Mouse (Mus musculus): ENCODE measurements around the gene Me1. TPM values are rescaled to one million over a fixed set of nuclear protein-coding genes. Genes with fewer than 3 reads are reported as not detected.

The Me1 gene
- total RNA-seq, 2 experiments from 2014 or later, result 63.2 to 63.9 TPM

DNA sequence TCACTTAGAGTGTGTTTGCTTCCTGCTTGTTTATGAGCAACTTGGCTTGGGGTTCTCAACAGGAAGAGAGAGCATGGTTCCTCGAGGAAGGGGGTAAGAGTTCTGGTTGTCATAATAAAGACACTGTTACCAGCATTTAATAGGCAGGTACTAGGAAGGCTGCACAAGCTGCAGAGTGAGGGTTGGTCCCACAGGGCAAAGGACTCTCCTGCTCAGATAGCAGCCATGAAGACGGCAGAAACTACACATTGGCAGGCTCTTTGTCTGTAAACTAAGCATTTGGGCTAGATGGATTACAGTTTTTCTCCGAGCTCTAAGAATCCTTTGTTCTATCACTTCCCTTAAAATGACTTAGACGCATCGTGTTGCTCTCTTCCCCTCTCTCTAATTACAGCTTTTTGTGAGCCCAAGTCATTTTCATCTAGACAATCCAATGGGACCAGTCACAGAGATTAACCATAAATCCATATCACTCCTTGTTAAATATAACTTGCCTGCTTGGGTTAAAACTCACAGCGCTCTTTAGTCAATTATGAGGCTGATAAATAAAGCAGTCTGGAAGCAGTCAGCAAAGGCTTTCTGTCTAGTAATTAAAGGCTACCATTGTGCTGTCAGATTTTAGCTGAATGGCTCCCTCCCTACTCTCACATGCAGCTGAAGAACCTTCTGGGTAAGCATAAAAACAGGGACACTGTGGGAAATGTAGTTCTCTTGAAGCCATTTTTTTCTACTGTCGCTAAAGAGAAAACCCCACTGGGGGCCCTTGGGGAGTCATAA, 30.0 kb upstream of the Me1 start:
- Histone ChIP-seq H3K4me3 (no peak overlapping the region), H3K27ac (no peak overlapping the region)
- no peak for TF ChIP-seq CTCF (conservative IDR thresholded peaks at IDR 0.05)
- DNase-seq (ENCODE audit: low spot score in 2 of 2), result no peak

DNA sequence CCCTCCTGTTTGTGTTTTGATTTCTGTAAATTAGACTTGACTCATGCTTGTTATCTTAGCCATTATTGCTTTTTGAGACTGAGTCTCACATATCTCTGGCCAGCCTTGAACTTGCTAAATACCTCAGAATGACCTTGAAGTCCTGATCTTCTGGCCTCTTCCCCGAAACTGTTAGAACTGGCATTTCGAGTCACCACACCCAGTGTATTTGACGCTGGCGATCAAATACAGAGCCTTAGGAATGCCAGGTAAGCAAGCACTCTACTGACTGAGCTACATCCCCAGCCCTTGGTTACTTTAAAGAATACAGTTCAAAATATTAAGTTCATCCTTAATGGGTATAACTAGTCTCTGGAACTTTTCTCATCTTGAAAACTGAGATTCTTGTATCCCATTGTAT, 29.3 kb upstream of the Me1 start:
- Histone ChIP-seq H3K4me3 (no peak overlapping the region), H3K27ac (no peak overlapping the region)
- no peak for DNase-seq (ENCODE audit: low spot score in 2 of 2)
- TF ChIP-seq CTCF (conservative IDR thresholded peaks at IDR 0.05), result no peak

DNA sequence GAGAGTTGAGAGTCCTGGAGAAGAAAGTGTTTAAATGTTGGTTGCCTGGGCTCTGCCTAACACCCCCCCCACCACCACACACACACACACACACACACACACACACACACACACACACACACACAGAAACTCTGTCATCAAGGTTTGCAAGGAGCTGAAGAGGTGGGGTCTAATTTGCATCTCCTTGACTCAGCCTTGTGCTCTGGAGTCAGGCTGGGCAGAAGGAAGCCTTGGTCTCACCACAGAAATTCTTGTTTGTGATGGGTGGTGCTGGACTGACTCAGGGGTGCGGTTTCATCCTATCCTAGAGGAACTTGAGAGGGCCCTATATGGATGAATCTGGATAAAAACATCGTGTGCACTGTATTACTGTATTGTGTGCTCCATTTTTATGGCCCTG, 25.0 kb upstream of the Me1 start:
- no peak overlapping the region for H3K4me3 ChIP-seq
- no peak overlapping the region for H3K27ac ChIP-seq
- no peak for TF ChIP-seq CTCF (conservative IDR thresholded peaks at IDR 0.05)
- no peak for DNase-seq (ENCODE audit: low spot score in 2 of 2)

DNA sequence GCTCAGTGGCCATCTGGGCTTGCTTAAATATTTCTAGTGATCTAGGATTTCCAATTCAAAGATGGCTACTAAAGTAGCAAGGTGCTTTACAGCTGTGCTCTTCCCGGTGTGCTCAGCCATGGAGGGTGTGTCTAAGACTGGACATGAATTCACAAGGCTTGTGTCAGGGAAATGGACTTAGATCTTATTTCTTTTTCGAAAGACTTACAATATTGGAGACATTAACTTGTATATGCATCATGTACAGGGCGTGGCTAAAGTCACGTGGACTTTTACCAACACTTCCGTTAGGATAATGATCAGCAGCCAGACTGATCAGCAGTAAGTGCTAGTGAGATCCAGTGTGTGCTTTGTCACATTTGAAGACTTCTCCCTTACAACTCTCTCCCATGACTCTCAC, 24.5 kb upstream of the Me1 start:
- TF ChIP-seq CTCF (conservative IDR thresholded peaks at IDR 0.05), result no peak
- no peak for DNase-seq (ENCODE audit: low spot score in 2 of 2)
- Histone ChIP-seq H3K27ac (no peak overlapping the region), H3K4me3 (no peak overlapping the region)

DNA sequence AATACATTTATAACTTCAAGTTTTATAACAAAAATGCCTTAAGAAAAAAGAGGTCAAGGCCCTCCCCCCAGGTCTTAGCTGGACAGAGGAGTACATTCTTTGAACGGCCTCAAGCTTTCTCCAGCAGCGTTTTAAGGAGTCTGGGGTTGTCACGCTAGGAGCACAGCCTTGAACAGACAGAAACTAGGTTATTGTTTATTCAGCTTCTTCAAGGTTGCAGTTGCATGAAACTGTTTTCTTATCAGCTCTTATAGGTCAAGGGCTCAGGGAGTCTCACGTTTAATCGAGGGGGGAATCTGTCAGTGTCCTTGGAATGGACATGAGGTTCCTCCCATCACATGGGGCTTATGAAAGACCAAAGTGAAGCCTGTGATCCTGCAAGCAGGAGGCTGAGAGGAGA, 21.4 kb upstream of the Me1 start:
- no peak overlapping the region for H3K4me3 ChIP-seq
- no peak for TF ChIP-seq CTCF (conservative IDR thresholded peaks at IDR 0.05)
- DNase-seq (ENCODE audit: low spot score in 2 of 2), result no peak
- H3K27ac ChIP-seq, result no peak overlapping the region

DNA sequence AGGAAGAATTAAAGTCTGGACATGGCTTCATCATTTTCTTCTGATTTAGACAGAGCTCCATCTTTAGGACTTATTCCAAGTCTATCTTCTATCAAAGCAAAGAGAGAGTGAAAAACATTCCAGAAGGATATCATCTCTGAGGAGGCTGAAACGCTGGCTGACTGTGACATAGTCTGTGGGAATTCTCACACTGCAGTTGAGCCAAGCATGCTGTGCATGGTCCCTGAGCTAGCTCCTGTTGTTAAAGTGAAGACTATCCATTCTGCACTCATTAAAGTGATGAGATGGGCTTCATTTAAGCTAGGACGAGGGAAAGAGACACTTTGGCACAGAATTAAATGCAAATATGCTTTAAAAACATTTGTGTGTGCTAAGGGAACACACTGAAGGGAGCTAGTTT, 20.8 kb upstream of the Me1 start:
- H3K27ac ChIP-seq, result no peak overlapping the region
- no peak overlapping the region for H3K4me3 ChIP-seq
- no peak for DNase-seq (ENCODE audit: low spot score in 2 of 2)
- TF ChIP-seq CTCF (conservative IDR thresholded peaks at IDR 0.05), result no peak

DNA sequence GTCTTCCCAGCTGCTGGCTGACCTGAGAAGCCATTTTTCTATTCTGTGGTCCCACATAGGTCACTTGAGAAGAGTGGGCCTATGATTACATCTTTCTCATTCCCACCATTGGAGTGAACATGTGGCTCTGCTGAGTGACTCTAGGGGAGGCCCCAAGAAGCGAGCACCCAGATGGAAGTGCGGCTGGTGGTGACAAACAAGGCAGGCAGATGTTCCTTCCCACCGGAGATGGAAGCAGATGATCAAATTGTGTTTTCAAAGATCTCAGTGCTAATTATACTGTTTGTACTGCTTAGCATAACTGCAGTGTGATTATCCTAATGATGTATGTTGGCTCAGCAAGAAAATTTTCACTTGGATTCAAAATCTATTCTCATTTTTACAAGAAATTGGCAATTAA, 18.3 kb upstream of the Me1 start:
- H3K27ac ChIP-seq, result peak overlapping the region; percentile 64
- no peak for TF ChIP-seq CTCF (conservative IDR thresholded peaks at IDR 0.05)
- H3K4me3 ChIP-seq, result no peak overlapping the region
- DNase-seq (ENCODE audit: low spot score in 2 of 2), result peak; percentile 49 to 63

DNA sequence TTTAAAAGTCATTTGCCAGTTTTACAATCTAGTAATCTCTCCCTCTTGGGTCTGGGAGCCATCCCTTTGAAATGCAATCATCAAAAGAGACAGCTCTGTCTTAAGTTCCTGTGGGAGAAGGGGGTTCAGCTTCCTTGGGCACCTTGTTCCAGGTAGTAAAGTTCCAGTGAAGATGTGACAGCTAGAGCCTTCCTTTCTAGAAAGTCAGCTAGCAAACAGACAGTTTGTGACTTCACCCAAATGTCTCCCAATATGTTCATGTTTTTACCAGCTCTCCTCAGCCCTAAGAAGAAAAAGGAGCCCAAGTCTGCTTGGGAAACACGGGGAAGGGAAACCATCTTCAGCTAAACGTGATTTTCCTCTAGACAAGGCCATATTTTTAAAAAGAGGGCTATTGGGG, 16.9 kb upstream of the Me1 start:
- H3K27ac ChIP-seq, result peak overlapping the region; percentile 64; the same call in 1 of the 2 replicates
- no peak overlapping the region for H3K4me3 ChIP-seq
- no peak for TF ChIP-seq CTCF (conservative IDR thresholded peaks at IDR 0.05)
- DNase-seq (ENCODE audit: low spot score in 2 of 2), result peak in 1 of 2 experiments; percentile 41

DNA sequence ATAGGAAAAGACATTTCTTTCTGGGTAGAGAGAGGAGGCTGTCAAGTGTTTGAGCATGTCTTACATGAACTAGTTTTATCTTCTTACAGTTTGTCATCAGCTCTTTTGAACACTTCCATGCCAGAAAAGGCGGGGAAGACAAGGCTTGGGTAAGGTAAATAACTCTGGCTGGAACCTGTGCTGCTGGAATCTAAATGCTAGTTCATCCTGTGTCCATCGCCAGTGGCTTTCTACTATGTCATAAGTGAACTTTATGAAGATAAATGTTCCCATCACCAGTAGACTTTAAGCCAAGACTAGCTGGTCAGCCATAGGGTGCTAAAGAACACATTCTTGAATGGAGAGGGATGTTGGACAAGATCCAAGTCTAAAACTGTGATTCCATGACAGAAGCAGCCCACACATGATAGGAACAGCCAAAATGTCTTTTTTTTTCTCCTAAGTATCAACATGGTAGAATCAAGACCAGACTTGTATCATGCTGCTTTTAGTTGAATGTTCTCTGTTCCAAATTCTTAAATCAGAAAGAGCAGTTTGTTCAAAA, 14.4 kb upstream of the Me1 start:
- H3K4me3 ChIP-seq, result no peak overlapping the region
- no peak overlapping the region for H3K27ac ChIP-seq
- no peak for DNase-seq (ENCODE audit: low spot score in 2 of 2)
- TF ChIP-seq CTCF (conservative IDR thresholded peaks at IDR 0.05), result no peak

DNA sequence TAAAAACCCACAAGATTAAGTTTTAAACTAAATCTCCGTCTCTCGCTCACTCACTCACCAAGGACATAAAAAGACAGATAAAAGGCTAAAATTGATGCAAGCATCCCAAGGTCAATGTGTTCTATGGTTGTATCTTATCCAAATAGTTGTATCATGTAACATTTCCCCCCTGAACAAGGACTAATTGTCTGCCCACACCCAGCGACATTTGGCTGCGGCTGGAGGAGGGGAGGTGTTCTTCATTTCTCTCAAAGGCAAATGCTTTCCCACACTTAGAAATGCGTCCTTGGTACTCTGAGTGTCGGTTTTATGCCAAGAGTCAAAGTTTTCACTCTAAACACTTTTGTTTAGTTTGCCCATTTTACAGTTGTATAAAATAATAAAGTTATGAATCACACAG, 13.2 kb upstream of the Me1 start:
- no peak for TF ChIP-seq CTCF (conservative IDR thresholded peaks at IDR 0.05)
- DNase-seq (ENCODE audit: low spot score in 2 of 2), result no peak
- Histone ChIP-seq H3K27ac (no peak overlapping the region), H3K4me3 (no peak overlapping the region)

DNA sequence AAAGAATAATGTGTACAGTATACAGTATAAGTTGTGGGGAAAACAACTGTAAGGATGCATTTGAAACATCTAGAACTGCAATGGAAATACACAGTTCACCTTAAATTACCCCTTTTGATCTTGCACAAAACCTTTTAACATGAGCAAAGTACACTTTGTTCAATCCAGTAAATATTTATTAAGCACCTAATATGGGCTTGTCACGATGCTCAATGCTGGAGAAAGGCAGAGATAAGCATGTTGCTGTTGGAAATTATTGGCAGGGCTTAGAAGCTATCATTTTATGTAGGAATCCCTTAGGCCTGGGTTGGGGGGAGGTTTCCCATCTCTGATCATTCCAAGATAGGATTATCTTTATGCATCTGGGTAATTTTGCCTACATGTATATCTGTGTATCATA, 11.7 kb upstream of the Me1 start:
- no peak overlapping the region for H3K4me3 ChIP-seq
- H3K27ac ChIP-seq, result no peak overlapping the region
- DNase-seq (ENCODE audit: low spot score in 2 of 2), result no peak
- no peak for TF ChIP-seq CTCF (conservative IDR thresholded peaks at IDR 0.05)

DNA sequence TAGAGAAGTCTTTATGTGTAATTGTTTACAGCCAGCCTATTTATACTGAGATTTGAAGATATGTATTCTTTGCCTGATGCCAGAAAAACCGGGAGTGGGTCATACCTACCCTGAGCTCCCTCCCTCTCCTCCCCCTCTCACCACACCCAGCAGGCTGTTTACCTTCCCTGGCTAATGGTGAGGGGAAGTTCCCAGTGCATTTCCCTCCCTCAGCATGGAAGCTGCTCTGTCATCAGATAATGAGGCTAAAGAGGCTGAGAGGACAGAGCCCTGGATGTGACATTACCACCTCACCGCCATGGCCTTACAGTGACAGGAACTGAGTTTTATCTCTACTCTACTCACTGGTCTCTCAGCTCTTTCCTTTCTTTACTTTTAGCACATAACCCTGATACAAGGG, 6.1 kb upstream of the Me1 start:
- no peak for DNase-seq (ENCODE audit: low spot score in 2 of 2)
- TF ChIP-seq CTCF (conservative IDR thresholded peaks at IDR 0.05), result no peak
- H3K27ac ChIP-seq, result no peak overlapping the region

DNA sequence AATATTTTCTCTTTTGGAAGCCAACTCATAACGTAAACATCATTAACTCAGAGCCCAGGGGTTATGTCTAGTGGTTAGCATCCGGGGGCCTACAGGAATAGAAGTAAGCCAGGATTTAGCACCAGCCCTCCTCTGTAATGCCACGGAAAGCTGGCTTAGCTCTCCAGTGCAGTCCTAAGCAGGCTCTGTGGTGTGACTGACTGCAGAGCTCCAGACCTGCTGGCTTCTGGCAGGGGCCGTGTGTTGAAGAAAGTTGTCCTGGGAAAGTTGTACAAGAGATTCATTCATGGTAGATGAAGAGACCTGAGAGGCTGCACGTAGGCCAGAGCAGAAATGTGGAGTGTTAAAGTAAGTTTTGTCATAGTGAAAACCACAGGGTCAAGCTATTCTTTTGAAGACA, 5.5 kb upstream of the Me1 start:
- no peak for DNase-seq (ENCODE audit: low spot score in 2 of 2)
- Histone ChIP-seq H3K27ac (no peak overlapping the region), H3K4me3 (no peak overlapping the region)
- no peak for TF ChIP-seq CTCF (conservative IDR thresholded peaks at IDR 0.05)

More for the DNA sequence above, 6.1 kb upstream of the Me1 start:
- no peak overlapping the region for H3K4me3 ChIP-seq

DNA sequence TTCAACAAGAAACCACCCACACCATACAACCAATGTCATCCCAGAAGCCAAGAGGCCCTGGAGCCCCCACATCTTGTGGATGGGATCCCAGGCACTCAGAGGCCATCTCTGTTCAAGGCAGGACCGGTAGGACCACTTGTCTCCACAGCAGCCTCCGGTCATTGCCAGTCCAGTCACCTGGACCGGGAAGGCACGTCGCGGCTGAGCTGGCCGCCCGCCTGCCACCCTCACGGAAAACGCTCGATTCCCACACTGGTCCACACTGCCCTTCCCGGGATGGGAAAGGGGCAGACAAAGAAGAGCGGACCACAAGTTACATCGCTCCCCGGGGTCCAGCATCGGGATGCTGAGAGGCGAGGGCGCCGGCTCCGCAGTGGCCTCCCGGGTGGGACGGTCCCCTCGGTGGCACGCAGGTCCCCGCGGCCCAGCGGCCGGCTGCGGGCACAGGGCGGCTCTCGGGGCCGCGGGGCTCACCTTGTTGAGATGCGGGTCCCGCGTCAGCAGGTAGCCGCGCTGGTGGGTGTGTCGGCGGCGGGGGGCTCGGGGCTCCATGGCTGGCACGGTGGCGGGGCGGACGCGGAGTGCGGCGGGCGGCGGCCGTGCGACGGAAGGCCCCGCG, 445 bp downstream of the Me1 start:
- TF ChIP-seq CTCF (conservative IDR thresholded peaks at IDR 0.05), result no peak
- DNase-seq (ENCODE audit: low spot score in 2 of 2), result no peak
- peak overlapping the region; percentile 78 for H3K4me3 ChIP-seq
- H3K27ac ChIP-seq, result peak overlapping the region; percentile 91
